Mouse (Mus musculus): ENCODE data around the gene Gatad2b. TPM values are rescaled to one million over a fixed set of nuclear protein-coding genes. Genes with fewer than 3 reads are reported as not detected.
A peak's percentile ranks its signal among the peaks of the same experiment; 100 is the strongest.

Gene Gatad2b
- polyA plus RNA-seq, 1 experiment: 2.8 TPM

GRCm38 (mm10) chr3:90265034-90265931, 27.7 kb upstream of the Gatad2b start, which contains the start of gene Dennd4b:
Gene Dennd4b (plus strand): TSS chr3:90265185.
- peak within 1 kb of the TSS; percentile 95 for H3K4me3 ChIP-seq (replicated peaks)
- no peak for TF ChIP-seq GATA1 (IDR thresholded peaks at IDR 0.05; ENCODE audit: borderline replicate concordance, low read length)
- no peak for TF ChIP-seq FLI1 (IDR thresholded peaks at IDR 0.05; ENCODE audit: low read length)
- peaks cover 76% of the 10 kb centered on the region for H3K36me3 ChIP-seq (replicated peaks; ENCODE audit: low read length)
- H3K9me3 ChIP-seq: no peaks in the 10 kb centered on the region
- peaks cover 68% of the 10 kb centered on the region for H3K4me1 ChIP-seq
- H3K27me3 ChIP-seq (replicated peaks): no peaks in the 10 kb centered on the region

GRCm38 (mm10) chr3:90265932-90266741, 26.8 kb upstream of the Gatad2b start:
- no peaks in the 10 kb centered on the region for H3K27me3 ChIP-seq (replicated peaks)
- peaks cover 67% of the 10 kb centered on the region for H3K4me1 ChIP-seq
- H3K36me3 ChIP-seq (replicated peaks; ENCODE audit: low read length): peaks cover 76% of the 10 kb centered on the region
- no peaks in the 10 kb centered on the region for H3K9me3 ChIP-seq
- no peak for TF ChIP-seq FLI1 (IDR thresholded peaks at IDR 0.05; ENCODE audit: low read length)
- TF ChIP-seq GATA1 (IDR thresholded peaks at IDR 0.05; ENCODE audit: borderline replicate concordance, low read length): no peak
- peak overlapping the region; percentile 95 for H3K4me3 ChIP-seq (replicated peaks)

GRCm38 (mm10) chr3:90266901-90267775, 25.8 kb upstream of the Gatad2b start:
- TF ChIP-seq GATA1 (IDR thresholded peaks at IDR 0.05; ENCODE audit: borderline replicate concordance, low read length) (no peak), FLI1 (IDR thresholded peaks at IDR 0.05; ENCODE audit: low read length) (no peak)
- H3K36me3 ChIP-seq (replicated peaks; ENCODE audit: low read length): peaks cover 76% of the 10 kb centered on the region
- H3K9me3 ChIP-seq: no peaks in the 10 kb centered on the region
- no peaks in the 10 kb centered on the region for H3K27me3 ChIP-seq (replicated peaks)
- H3K4me3 ChIP-seq (replicated peaks): peak overlapping the region; percentile 95
- H3K4me1 ChIP-seq: peaks cover 73% of the 10 kb centered on the region

GRCm38 (mm10) chr3:90268190-90268589, 24.8 kb upstream of the Gatad2b start:
- peaks cover 72% of the 10 kb centered on the region for H3K4me1 ChIP-seq
- H3K9me3 ChIP-seq: no peaks in the 10 kb centered on the region
- H3K36me3 ChIP-seq (replicated peaks; ENCODE audit: low read length): peaks cover 76% of the 10 kb centered on the region
- no peaks in the 10 kb centered on the region for H3K27me3 ChIP-seq (replicated peaks)
- H3K4me3 ChIP-seq (replicated peaks): peak overlapping the region; percentile 64
- no peak for TF ChIP-seq GATA1 (IDR thresholded peaks at IDR 0.05; ENCODE audit: borderline replicate concordance, low read length)
- TF ChIP-seq FLI1 (IDR thresholded peaks at IDR 0.05; ENCODE audit: low read length): no peak

- no peak for TF ChIP-seq GATA1 (IDR thresholded peaks at IDR 0.05; ENCODE audit: borderline replicate concordance, low read length)
- TF ChIP-seq FLI1 (IDR thresholded peaks at IDR 0.05; ENCODE audit: low read length): no peak
- Histone ChIP-seq H3K4me3 (replicated peaks) (no peak overlapping the region), H3K36me3 (replicated peaks; ENCODE audit: low read length) (peaks cover 76% of the 10 kb centered on the region), H3K27me3 (replicated peaks) (no peaks in the 10 kb centered on the region), H3K4me1 (peaks cover 66% of the 10 kb centered on the region), H3K9me3 (no peaks in the 10 kb centered on the region)
Observed at GRCm38 (mm10) chr3:90268971-90269370, 24.0 kb upstream of the Gatad2b start.

- no peaks in the 10 kb centered on the region for H3K9me3 ChIP-seq
- no peak overlapping the region for H3K4me3 ChIP-seq (replicated peaks)
- H3K36me3 ChIP-seq (replicated peaks; ENCODE audit: low read length): peaks cover 87% of the 10 kb centered on the region
- TF ChIP-seq FLI1 (IDR thresholded peaks at IDR 0.05; ENCODE audit: low read length): no peak
- no peak for TF ChIP-seq GATA1 (IDR thresholded peaks at IDR 0.05; ENCODE audit: borderline replicate concordance, low read length)
- H3K4me1 ChIP-seq: peaks cover 57% of the 10 kb centered on the region
- no peaks in the 10 kb centered on the region for H3K27me3 ChIP-seq (replicated peaks)
Observed at GRCm38 (mm10) chr3:90270784-90271183, 22.2 kb upstream of the Gatad2b start.

- peaks cover 100% of the 10 kb centered on the region for H3K36me3 ChIP-seq (replicated peaks; ENCODE audit: low read length)
- TF ChIP-seq GATA1 (IDR thresholded peaks at IDR 0.05; ENCODE audit: borderline replicate concordance, low read length) (no peak), FLI1 (IDR thresholded peaks at IDR 0.05; ENCODE audit: low read length) (no peak)
Observed at GRCm38 (mm10) chr3:90272170-90272569, 20.8 kb upstream of the Gatad2b start.

GRCm38 (mm10) chr3:90273855-90274254, 19.1 kb upstream of the Gatad2b start:
- peaks cover 100% of the 10 kb centered on the region for H3K36me3 ChIP-seq (replicated peaks; ENCODE audit: low read length)

More at GRCm38 (mm10) chr3:90272170-90272569, 20.8 kb upstream of the Gatad2b start:
- Histone ChIP-seq H3K4me3 (replicated peaks) (no peak overlapping the region), H3K27me3 (replicated peaks) (no peaks in the 10 kb centered on the region), H3K9me3 (no peaks in the 10 kb centered on the region), H3K4me1 (peaks cover 44% of the 10 kb centered on the region)

GRCm38 (mm10) chr3:90275286-90275685, 17.7 kb upstream of the Gatad2b start:
- Histone ChIP-seq H3K9me3 (no peaks in the 10 kb centered on the region), H3K36me3 (replicated peaks; ENCODE audit: low read length) (peaks cover 100% of the 10 kb centered on the region), H3K4me1 (peaks cover 24% of the 10 kb centered on the region), H3K27me3 (replicated peaks) (no peaks in the 10 kb centered on the region), H3K4me3 (replicated peaks) (no peak overlapping the region)
- TF ChIP-seq GATA1 (IDR thresholded peaks at IDR 0.05; ENCODE audit: borderline replicate concordance, low read length): no peak
- no peak for TF ChIP-seq FLI1 (IDR thresholded peaks at IDR 0.05; ENCODE audit: low read length)

More at GRCm38 (mm10) chr3:90273855-90274254, 19.1 kb upstream of the Gatad2b start:
- TF ChIP-seq GATA1 (IDR thresholded peaks at IDR 0.05; ENCODE audit: borderline replicate concordance, low read length): no peak
- no peak for TF ChIP-seq FLI1 (IDR thresholded peaks at IDR 0.05; ENCODE audit: low read length)
- no peaks in the 10 kb centered on the region for H3K9me3 ChIP-seq
- no peaks in the 10 kb centered on the region for H3K27me3 ChIP-seq (replicated peaks)
- peaks cover 34% of the 10 kb centered on the region for H3K4me1 ChIP-seq
- H3K4me3 ChIP-seq (replicated peaks): no peak overlapping the region
